Mouse (Mus musculus): ENCODE measurements around the gene Pigc. TPM values are rescaled to one million over a fixed set of nuclear protein-coding genes. Genes with fewer than 3 reads are reported as not detected.

Gene Pigc
- polyA plus RNA-seq, 1 experiment from 2014 or later = 57.3 TPM

DNA sequence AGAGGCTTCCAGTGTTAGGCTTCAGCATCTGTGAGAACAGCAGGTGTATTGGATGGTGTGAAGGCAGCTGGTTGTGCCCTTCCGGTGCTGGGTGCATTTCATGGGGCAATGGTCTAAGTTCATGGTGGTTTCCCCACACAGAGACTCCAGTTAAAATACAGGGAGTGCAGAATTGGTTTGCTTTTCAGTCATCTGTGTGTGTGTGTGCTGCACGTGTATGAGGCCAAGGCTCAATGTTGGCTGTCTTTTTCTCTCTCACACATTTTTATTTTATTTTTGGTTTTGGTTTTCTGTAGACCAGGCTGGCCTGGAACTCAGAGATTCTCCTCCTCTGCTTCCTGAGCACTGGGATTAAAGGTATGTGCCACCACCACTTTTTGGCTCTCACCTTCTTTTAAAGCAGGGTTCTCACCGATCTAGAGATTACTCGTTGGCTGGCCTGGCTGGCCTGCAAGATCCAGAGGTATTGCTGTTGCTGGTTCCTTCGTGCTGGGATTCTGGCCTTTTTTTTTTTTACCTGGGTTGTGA is 9.3 kb downstream of the Pigc start:
- ATAC-seq (ENCODE audit: low FRiP score, low read depth) = no peak

GRCm38 (mm10) chr1:161979536-161979935 is 10.6 kb downstream of the Pigc start, which contains the start of gene 4930558K02Rik:
4930558K02Rik (minus strand) TSS chr1:161979636.
- peak within 1 kb of the TSS; percentile 92 for H3K27ac ChIP-seq
- WGBS = 93% methylated on average over 1 of the region's 1 CpGs
- no peaks in the 10 kb centered on the region for H3K9me3 ChIP-seq
- H3K9ac ChIP-seq = no peak within 1 kb of the TSS
- H3K4me1 ChIP-seq = peaks cover 74% of the 10 kb centered on the region
- no peak for ATAC-seq (ENCODE audit: low FRiP score, low read depth)
- H3K4me3 ChIP-seq = no peak within 1 kb of the TSS
- H3K27me3 ChIP-seq = no peaks in the 10 kb centered on the region
- H3K4me2 ChIP-seq (replicated peaks) = no peak within 1 kb of the TSS
- H3K36me3 ChIP-seq = no peaks in the 10 kb centered on the region

More for the DNA sequence above, 9.3 kb downstream of the Pigc start:
- no peak overlapping the region for H3K4me2 ChIP-seq (replicated peaks)
- H3K27me3 ChIP-seq = no peaks in the 10 kb centered on the region
- H3K36me3 ChIP-seq = no peaks in the 10 kb centered on the region
- peak overlapping the region; percentile 83; the same call in 1 of the 2 replicates for H3K27ac ChIP-seq
- H3K9me3 ChIP-seq = no peaks in the 10 kb centered on the region
- H3K4me1 ChIP-seq = peaks cover 71% of the 10 kb centered on the region
- WGBS = 78% methylated on average over 5 of the region's 5 CpGs
- H3K4me3 ChIP-seq = no peak overlapping the region
- H3K9ac ChIP-seq = no peak overlapping the region

- no peak overlapping the region for H3K4me3 ChIP-seq
- H3K9me3 ChIP-seq = no peaks in the 10 kb centered on the region
- peaks cover 78% of the 10 kb centered on the region for H3K4me1 ChIP-seq
- no peak overlapping the region for H3K4me2 ChIP-seq (replicated peaks)
- H3K9ac ChIP-seq = no peak overlapping the region
- H3K27ac ChIP-seq = peak overlapping the region; percentile 92
- H3K27me3 ChIP-seq = no peaks in the 10 kb centered on the region
- no peaks in the 10 kb centered on the region for H3K36me3 ChIP-seq
- no peak for ATAC-seq (ENCODE audit: low FRiP score, low read depth)
- 62% methylated on average over 2 of the region's 2 CpGs for WGBS
Observed at GRCm38 (mm10) chr1:161980046-161980445, 11.1 kb downstream of the Pigc start.

DNA sequence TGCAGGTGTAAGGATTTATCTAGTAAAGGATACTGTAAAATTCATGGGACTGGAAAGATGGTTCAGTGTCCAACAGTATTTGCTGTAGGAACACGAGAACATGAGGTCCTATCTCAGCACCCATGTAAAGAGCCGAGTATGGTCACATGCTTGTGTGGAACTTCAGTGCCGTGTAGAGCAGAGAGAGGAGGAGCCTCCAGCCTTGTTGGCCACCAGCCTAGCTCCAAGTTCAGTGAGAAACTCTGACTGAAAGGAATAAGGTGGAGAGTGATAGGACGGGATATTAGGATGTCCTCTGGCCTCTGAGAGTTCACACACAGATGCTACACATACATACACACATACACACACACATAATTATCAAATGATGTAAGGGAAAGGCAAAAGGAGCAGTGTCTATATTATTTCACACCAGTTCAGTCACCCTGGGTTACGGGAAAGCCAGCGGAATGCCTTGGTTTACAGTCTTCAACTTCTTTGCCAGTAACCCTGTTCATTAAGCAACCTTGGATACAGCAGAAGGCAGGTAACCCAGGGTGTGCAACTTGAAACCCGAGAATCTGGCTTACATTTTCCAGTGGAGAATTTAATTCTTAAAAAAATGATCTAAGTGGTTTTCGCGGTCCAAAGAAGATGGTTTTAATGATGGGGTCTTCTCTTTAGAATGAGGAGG is 11.8 kb downstream of the Pigc start:
- peak; percentile 33; the same call in 1 of the 2 replicates for ATAC-seq (ENCODE audit: low FRiP score, low read depth)
- H3K4me1 ChIP-seq = peaks cover 79% of the 10 kb centered on the region

GRCm38 (mm10) chr1:161983451-161983850 is 14.5 kb downstream of the Pigc start:
- no peak for ATAC-seq (ENCODE audit: low FRiP score, low read depth)
- Histone ChIP-seq H3K36me3 (no peaks in the 10 kb centered on the region), H3K9me3 (no peaks in the 10 kb centered on the region), H3K27me3 (no peaks in the 10 kb centered on the region), H3K9ac (no peak overlapping the region), H3K4me3 (no peak overlapping the region), H3K4me2 (replicated peaks) (no peak overlapping the region), H3K27ac (peak overlapping the region; percentile 96), H3K4me1 (peaks cover 53% of the 10 kb centered on the region)
- 26% methylated on average over 6 of the region's 6 CpGs for WGBS

More for the DNA sequence above, 11.8 kb downstream of the Pigc start:
- Histone ChIP-seq H3K4me3 (no peak overlapping the region), H3K27ac (peak overlapping the region; percentile 92), H3K4me2 (replicated peaks) (0 out of 2 replicates have a peak overlapping the region, but pooled peaks have one; percentile 9), H3K9ac (no peak overlapping the region), H3K27me3 (no peaks in the 10 kb centered on the region), H3K36me3 (no peaks in the 10 kb centered on the region), H3K9me3 (no peaks in the 10 kb centered on the region)
- 44% methylated on average over 9 of the region's 9 CpGs for WGBS

DNA sequence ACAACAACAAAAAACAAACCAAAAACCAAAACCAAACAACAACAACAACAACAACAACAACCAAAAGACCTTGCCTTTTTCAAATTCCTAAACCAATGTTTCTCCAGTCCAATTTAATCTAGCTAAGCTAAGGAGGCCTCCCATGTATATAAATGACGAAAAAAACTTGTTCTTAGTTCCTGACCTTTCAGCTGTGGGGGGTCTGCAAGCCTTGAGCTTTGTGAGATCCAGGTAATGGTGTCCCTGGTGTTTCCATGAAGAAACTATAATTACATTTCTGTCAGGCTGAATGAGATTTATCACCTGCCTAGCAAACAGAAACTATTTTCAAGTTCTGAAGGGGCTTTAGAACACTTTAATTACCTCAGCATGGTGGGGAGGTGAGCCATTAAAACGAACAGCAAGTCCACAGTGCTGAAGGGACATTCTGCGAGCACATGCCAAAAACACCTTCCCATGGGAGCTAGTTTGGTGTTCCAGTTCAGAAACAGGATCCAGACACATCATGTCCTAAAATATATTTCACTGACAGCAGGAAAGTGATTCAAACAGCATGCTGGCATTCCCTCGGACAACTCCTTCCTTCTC is 15.1 kb downstream of the Pigc start:
- H3K9me3 ChIP-seq = no peaks in the 10 kb centered on the region
- peak overlapping the region; percentile 34 for H3K4me2 ChIP-seq (replicated peaks)
- H3K36me3 ChIP-seq = no peaks in the 10 kb centered on the region
- no peaks in the 10 kb centered on the region for H3K27me3 ChIP-seq
- peak; percentile 73 for ATAC-seq (ENCODE audit: low FRiP score, low read depth)
- 2% methylated on average over 4 of the region's 4 CpGs for WGBS
- no peak overlapping the region for H3K4me3 ChIP-seq
- H3K27ac ChIP-seq = peak overlapping the region; percentile 96
- peaks cover 53% of the 10 kb centered on the region for H3K4me1 ChIP-seq
- H3K9ac ChIP-seq = no peak overlapping the region

DNA sequence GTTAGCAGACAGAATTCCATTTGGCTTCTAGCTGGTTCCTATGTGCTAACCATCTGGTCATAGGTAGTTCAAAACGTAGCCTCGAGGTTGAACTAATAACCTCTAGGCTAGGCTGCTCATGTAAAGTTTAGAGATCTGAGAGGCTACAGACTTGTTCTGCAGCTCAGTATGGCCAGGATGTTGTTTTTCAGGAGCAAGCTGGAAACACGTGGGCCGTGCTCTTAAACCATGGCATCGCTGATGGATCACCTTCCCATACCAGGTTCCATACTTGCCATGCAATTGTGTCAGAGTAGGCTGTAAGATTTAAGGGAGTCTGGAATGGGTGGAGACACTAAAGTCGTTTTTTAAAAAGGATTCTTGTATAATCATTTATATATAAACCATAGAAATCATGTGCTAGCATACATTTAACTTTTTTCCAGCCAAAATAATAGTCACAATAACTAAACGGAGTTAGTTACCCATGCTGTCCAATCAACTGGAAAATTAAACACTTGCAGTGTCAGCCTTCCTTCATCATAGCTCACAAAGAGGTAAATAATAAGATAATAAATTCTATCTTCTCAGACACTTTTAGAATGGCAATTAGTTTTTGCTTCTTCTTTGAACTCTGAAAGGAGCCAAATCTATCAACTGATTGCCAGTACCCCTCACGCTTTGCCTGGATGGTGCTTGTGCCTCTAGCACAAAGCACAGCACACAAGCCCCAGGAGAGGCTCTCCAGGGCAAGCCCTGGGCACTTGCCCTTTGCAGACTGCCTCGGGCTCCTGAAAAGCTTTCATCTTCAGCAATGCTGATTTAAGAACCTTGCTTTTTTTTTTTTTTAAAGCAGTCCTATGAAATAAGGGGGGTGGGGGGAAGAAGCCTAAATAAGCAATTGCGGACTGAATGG is 21.9 kb downstream of the Pigc start:
- WGBS = 26% methylated on average over 10 of the region's 10 CpGs
- H3K4me2 ChIP-seq (replicated peaks) = no peak overlapping the region
- peak overlapping the region; percentile 85 for H3K27ac ChIP-seq
- no peak overlapping the region for H3K9ac ChIP-seq
- H3K4me1 ChIP-seq = peaks cover 25% of the 10 kb centered on the region
- H3K36me3 ChIP-seq = no peaks in the 10 kb centered on the region
- no peak overlapping the region for H3K4me3 ChIP-seq
- no peak for ATAC-seq (ENCODE audit: low FRiP score, low read depth)
- no peaks in the 10 kb centered on the region for H3K9me3 ChIP-seq
- H3K27me3 ChIP-seq = no peaks in the 10 kb centered on the region

DNA sequence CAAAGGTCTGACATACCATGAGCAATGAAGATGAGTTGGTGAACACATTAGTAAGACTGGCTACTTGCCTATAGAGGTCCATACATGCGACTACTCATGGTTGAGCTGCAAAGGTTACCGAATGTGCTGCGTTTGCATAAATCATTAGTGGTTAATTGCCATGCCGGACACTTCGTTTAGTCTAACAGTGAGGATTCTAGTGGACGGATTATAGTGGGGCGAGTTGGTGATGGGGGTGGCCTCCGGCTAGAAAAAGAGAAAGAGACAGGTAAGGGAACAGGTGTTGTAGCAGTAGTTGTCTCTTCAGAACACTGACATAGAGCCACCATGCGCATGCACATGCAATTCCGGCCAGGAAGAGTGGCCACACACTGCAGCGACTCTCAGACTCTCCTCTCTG is 22.9 kb downstream of the Pigc start:
- Histone ChIP-seq H3K4me1 (peaks cover 25% of the 10 kb centered on the region), H3K4me2 (replicated peaks) (no peak overlapping the region), H3K9ac (no peak overlapping the region), H3K4me3 (no peak overlapping the region), H3K9me3 (no peaks in the 10 kb centered on the region), H3K27me3 (no peaks in the 10 kb centered on the region), H3K27ac (no peak overlapping the region), H3K36me3 (no peaks in the 10 kb centered on the region)
- ATAC-seq (ENCODE audit: low FRiP score, low read depth) = no peak
- 90% methylated on average over 11 of the region's 11 CpGs for WGBS

- Histone ChIP-seq H3K9ac (no peak overlapping the region), H3K27ac (no peak overlapping the region), H3K36me3 (no peaks in the 10 kb centered on the region), H3K4me3 (no peak overlapping the region), H3K4me1 (peaks cover 25% of the 10 kb centered on the region), H3K4me2 (replicated peaks) (no peak overlapping the region), H3K9me3 (no peaks in the 10 kb centered on the region), H3K27me3 (no peaks in the 10 kb centered on the region)
- ATAC-seq (ENCODE audit: low FRiP score, low read depth) = no peak
- 80% methylated on average over 7 of the region's 7 CpGs for WGBS
Observed at GRCm38 (mm10) chr1:161992389-161992788, 23.4 kb downstream of the Pigc start.

- ATAC-seq (ENCODE audit: low FRiP score, low read depth) = no peak
- Histone ChIP-seq H3K27me3 (no peaks in the 10 kb centered on the region), H3K4me2 (replicated peaks) (no peak overlapping the region), H3K4me1 (peaks cover 50% of the 10 kb centered on the region), H3K4me3 (no peak overlapping the region), H3K36me3 (no peaks in the 10 kb centered on the region), H3K9me3 (no peaks in the 10 kb centered on the region), H3K27ac (peak overlapping the region; percentile 98), H3K9ac (peak overlapping the region; percentile 50; the same call in 1 of the 2 replicates)
- WGBS = 56% methylated on average over 4 of the region's 4 CpGs
Observed at GRCm38 (mm10) chr1:161998781-161999180, 29.8 kb downstream of the Pigc start.

DNA sequence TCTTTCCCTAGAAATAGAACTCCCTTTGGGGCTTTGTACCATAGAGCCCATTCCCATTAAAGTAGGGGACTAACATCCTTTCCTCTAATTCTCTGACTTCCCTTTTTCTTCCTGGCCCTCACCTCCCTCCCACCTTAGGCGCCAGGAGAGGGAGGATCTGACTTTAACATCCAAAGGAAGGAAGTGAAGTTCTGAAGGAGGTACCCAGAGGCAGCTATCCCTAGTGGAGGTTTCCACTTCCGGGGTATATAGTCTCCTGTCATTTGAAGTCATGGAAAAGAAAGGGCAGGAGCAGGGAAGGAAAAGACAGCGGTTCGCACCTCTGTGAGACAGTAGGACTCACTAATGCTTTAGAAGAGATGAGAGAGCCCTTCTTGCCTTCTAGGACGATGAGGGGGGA is 30.4 kb downstream of the Pigc start:
- peak overlapping the region; percentile 98 for H3K27ac ChIP-seq
- peak overlapping the region; percentile 44 for H3K4me2 ChIP-seq (replicated peaks)
- peaks cover 56% of the 10 kb centered on the region for H3K4me1 ChIP-seq
- peak overlapping the region; percentile 50 for H3K9ac ChIP-seq
- H3K9me3 ChIP-seq = no peaks in the 10 kb centered on the region
- ATAC-seq (ENCODE audit: low FRiP score, low read depth) = no peak
- H3K27me3 ChIP-seq = no peaks in the 10 kb centered on the region
- no peak overlapping the region for H3K4me3 ChIP-seq
- 36% methylated on average over 5 of the region's 5 CpGs for WGBS
- H3K36me3 ChIP-seq = no peaks in the 10 kb centered on the region
